Mouse (Mus musculus): Measurements from ENCODE around the gene Gm45711.
"Not testable (repeated sequence)": the region's sequence is repeated elsewhere in the genome, so short reads cannot be mapped to it uniquely, and the experiment has no call there.

The Gm45711 gene

DNA sequence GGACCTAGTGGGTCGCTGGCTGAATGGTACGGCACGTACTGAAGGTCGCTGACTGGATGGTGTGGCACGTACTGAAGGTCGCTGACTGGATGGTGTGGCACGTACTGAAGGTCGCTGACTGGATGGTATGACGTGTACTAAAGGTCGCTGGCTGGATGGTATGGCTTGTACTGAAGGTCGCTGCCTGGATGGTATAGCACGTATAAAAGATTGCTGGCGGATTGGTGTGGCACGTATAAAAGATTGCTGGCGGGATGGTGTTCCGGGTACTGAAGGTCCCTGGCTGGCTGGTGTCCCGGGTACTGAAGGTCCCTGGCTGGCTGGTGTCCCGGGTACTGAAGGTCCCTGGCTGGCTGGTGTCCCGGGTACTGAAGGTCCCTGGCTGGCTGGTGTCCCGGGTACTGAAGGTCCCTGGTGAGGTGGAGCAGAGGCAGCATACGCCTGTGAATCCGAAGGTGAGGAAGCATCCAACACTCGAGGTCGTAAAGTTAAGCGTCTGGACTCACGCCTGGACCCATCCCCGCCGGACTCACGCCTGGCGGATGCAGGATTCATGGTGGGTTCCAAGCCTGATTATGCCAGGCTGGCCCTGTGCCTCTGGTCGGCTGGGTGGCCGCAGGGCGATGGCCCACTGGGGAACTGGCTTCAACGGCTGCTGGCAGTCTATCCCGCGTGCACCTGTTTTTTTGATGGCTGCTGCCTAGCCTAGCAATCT is at the start of gene Gm45711, which contains the start of gene Cmtm1:
TSS of gene Gm45711 (minus strand) at position 641 of the 715 bp plus-strand sequence.
TSS of gene Cmtm1 (minus strand) at position 705 of the 715 bp plus-strand sequence.
- peaks cover 25% of the 10 kb centered on the region for H3K27me3 ChIP-seq (ENCODE audit: insufficient read depth, low read length)
- H3K9me3 ChIP-seq (ENCODE audit: low read length) = peaks cover 22% of the 10 kb centered on the region
- H3K4me1 ChIP-seq (replicated peaks; ENCODE audit: low read depth, low read length) = peaks cover 14% of the 10 kb centered on the region; the same call in 1 of the 2 replicates

DNA sequence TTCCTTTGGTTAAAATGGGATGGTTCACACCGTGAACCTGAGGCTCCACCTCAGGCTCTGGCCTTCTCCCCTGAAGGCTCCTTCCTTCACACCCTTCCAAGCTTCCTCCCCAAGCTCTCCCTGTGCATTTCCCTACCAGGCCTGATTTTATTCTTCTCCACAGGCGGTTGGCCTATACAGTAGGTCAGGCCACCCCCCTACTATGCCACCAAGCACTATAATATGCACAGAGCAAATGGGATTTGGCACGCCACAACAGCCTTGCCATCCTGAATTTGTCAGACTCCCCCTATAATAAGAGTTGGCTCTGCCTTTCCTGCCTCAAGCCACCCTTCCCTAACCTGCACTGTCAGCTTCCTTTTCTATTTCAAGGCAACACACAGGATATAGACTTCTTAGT is 48.8 kb upstream of the Gm45711 start:
- TF ChIP-seq NANOG (IDR thresholded peaks at IDR 0.05; ENCODE audit: borderline replicate concordance, low read length) (no peak), CTCF (conservative IDR thresholded peaks at IDR 0.05; ENCODE audit: low read length) (no peak), POU5F1 (IDR thresholded peaks at IDR 0.05; ENCODE audit: borderline replicate concordance, low read length) (no peak)
- Histone ChIP-seq H3K36me3 (ENCODE audit: insufficient read depth, low read length) (peaks cover 59% of the 10 kb centered on the region), H3K4me1 (replicated peaks; ENCODE audit: low read depth, low read length) (peaks cover 23% of the 10 kb centered on the region), H3K27me3 (ENCODE audit: insufficient read depth, low read length) (no peaks in the 10 kb centered on the region), H3K9me3 (ENCODE audit: low read length) (no peaks in the 10 kb centered on the region), H3K4me3 (replicated peaks; ENCODE audit: low read length) (no peak overlapping the region)

More for the DNA sequence above, at the start of gene Gm45711, which contains the start of gene Cmtm1:
- H3K4me3 ChIP-seq (replicated peaks; ENCODE audit: low read length) = peak within 1 kb of the TSS; percentile 49
- not testable (repeated sequence) for H3K36me3 ChIP-seq (ENCODE audit: insufficient read depth, low read length)

DNA sequence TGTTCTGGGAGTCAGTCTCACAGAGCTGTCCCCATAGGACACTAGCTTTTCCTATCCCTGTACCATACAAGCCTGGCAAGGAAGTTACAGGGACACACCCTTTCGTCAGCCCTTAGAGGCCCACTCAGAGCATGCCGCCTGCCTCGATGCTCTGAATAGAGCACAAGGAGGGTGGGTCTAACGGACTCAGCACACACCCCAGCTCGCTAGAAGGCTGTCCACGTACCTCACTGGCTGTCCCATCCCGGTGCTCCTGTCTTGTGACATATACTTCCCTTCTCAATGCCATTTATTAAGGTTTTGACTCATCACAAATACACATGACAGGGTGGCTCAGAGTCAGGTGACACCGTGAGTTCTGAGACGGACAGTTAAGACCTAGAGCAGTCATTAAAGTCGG is 44.6 kb upstream of the Gm45711 start:
- no peaks in the 10 kb centered on the region for H3K9me3 ChIP-seq (ENCODE audit: low read length)
- no peak overlapping the region for H3K4me3 ChIP-seq (replicated peaks; ENCODE audit: low read length)
- peaks cover 61% of the 10 kb centered on the region for H3K36me3 ChIP-seq (ENCODE audit: insufficient read depth, low read length)
- H3K27me3 ChIP-seq (ENCODE audit: insufficient read depth, low read length) = no peaks in the 10 kb centered on the region
- peaks cover 38% of the 10 kb centered on the region for H3K4me1 ChIP-seq (replicated peaks; ENCODE audit: low read depth, low read length)
- TF ChIP-seq POU5F1 (IDR thresholded peaks at IDR 0.05; ENCODE audit: borderline replicate concordance, low read length) = no peak
- TF ChIP-seq NANOG (IDR thresholded peaks at IDR 0.05; ENCODE audit: borderline replicate concordance, low read length) = no peak
- no peak for TF ChIP-seq CTCF (conservative IDR thresholded peaks at IDR 0.05; ENCODE audit: low read length)

DNA sequence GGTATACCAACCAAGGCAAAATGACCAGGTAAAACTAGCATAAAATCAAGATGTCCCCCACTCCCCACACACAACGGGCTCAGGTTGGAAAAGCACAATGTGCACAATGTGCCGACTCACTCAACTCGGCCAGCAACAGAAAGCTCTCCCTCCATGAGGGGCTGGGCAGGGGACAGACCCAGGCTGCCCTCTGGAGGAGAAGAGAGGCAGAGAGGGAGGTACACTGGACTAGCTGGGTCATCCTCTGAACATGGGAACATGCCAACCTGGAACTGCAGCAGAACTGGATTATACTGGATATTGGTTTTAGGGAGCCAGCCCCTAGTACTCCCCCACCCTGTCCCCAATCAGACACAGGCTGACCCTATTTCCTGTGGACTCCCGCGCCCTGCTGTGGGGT is 43.3 kb upstream of the Gm45711 start:
- Histone ChIP-seq H3K36me3 (ENCODE audit: insufficient read depth, low read length) (peaks cover 65% of the 10 kb centered on the region), H3K27me3 (ENCODE audit: insufficient read depth, low read length) (no peaks in the 10 kb centered on the region), H3K4me3 (replicated peaks; ENCODE audit: low read length) (no peak overlapping the region), H3K4me1 (replicated peaks; ENCODE audit: low read depth, low read length) (peaks cover 41% of the 10 kb centered on the region), H3K9me3 (ENCODE audit: low read length) (no peaks in the 10 kb centered on the region)
- TF ChIP-seq NANOG (IDR thresholded peaks at IDR 0.05; ENCODE audit: borderline replicate concordance, low read length) (no peak), POU5F1 (IDR thresholded peaks at IDR 0.05; ENCODE audit: borderline replicate concordance, low read length) (no peak), CTCF (conservative IDR thresholded peaks at IDR 0.05; ENCODE audit: low read length) (no peak)

DNA sequence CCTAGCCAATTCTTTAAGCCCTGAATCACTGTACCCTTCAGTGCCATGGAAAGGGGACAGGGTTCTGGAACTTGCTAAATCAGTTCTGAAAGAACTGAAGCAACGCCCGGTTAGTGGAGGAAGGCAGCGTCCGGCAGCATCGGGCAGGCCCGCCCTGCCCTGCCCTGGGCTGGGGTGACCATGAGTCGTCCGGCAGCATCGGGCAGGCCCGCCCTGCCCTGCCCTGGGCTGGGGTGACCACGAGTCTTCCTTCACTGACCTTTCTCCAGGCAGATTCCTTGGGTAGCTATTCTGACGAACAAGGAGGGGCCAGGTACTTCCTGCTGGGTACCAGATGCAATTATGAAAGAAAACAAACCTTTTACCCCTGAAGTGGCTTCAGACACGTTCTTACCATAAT is 40.2 kb upstream of the Gm45711 start:
- no peaks in the 10 kb centered on the region for H3K9me3 ChIP-seq (ENCODE audit: low read length)
- no peak overlapping the region; the same call in 1 of the 2 replicates for H3K4me3 ChIP-seq (replicated peaks; ENCODE audit: low read length)
- peaks cover 36% of the 10 kb centered on the region for H3K36me3 ChIP-seq (ENCODE audit: insufficient read depth, low read length)
- H3K27me3 ChIP-seq (ENCODE audit: insufficient read depth, low read length) = no peaks in the 10 kb centered on the region
- TF ChIP-seq CTCF (conservative IDR thresholded peaks at IDR 0.05; ENCODE audit: low read length) (no peak), POU5F1 (IDR thresholded peaks at IDR 0.05; ENCODE audit: borderline replicate concordance, low read length) (no peak), NANOG (IDR thresholded peaks at IDR 0.05; ENCODE audit: borderline replicate concordance, low read length) (no peak)
- H3K4me1 ChIP-seq (replicated peaks; ENCODE audit: low read depth, low read length) = peaks cover 56% of the 10 kb centered on the region

DNA sequence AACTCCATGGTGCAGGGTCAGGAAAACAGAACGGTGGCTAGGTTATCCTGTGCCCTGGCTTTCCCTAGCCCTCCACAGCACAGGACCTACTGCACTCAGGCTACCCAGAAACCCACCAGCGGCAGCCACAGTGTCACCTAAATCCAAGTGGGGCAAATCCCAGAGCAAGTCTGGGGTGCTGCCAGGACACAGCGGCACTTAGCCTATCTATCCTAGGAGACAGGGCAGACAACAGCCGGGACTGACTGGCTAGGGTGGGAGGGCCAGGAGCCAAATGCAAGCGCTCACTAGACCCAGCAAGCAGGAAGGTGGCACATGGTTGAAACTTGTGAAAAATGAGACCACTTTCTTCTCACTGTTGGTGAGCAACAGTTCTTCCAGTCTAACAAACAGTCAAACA is 39.1 kb upstream of the Gm45711 start:
- TF ChIP-seq POU5F1 (IDR thresholded peaks at IDR 0.05; ENCODE audit: borderline replicate concordance, low read length) (no peak), CTCF (conservative IDR thresholded peaks at IDR 0.05; ENCODE audit: low read length) (no peak), NANOG (IDR thresholded peaks at IDR 0.05; ENCODE audit: borderline replicate concordance, low read length) (no peak)
- Histone ChIP-seq H3K36me3 (ENCODE audit: insufficient read depth, low read length) (peaks cover 26% of the 10 kb centered on the region), H3K9me3 (ENCODE audit: low read length) (no peaks in the 10 kb centered on the region), H3K4me3 (replicated peaks; ENCODE audit: low read length) (no peak overlapping the region), H3K4me1 (replicated peaks; ENCODE audit: low read depth, low read length) (peaks cover 46% of the 10 kb centered on the region), H3K27me3 (ENCODE audit: insufficient read depth, low read length) (no peaks in the 10 kb centered on the region)

DNA sequence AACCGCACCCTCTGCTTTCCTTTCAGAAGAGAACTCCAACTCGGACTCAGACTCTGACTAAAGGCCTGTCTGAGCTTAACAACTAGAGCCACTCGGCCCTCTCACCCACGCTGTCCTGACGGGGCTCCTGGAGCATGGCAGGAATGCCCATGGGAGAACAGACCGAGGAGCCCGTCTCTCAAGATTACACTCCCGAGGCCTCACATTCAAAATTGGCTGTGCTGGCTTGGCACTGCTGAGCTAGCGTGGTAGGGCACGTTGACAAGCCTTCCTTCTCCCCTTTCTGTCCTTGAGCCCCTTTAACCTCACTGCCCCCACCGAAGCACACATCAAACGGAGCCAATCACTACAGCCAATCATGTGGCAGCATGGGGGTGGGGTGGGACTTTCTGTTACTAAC is 36.8 kb upstream of the Gm45711 start:
- Histone ChIP-seq H3K4me1 (replicated peaks; ENCODE audit: low read depth, low read length) (peaks cover 42% of the 10 kb centered on the region), H3K27me3 (ENCODE audit: insufficient read depth, low read length) (peaks cover 22% of the 10 kb centered on the region), H3K9me3 (ENCODE audit: low read length) (no peaks in the 10 kb centered on the region), H3K4me3 (replicated peaks; ENCODE audit: low read length) (no peak overlapping the region), H3K36me3 (ENCODE audit: insufficient read depth, low read length) (peaks cover 4% of the 10 kb centered on the region; the same call in 1 of the 2 replicates)
- TF ChIP-seq CTCF (conservative IDR thresholded peaks at IDR 0.05; ENCODE audit: low read length) = no peak
- no peak for TF ChIP-seq POU5F1 (IDR thresholded peaks at IDR 0.05; ENCODE audit: borderline replicate concordance, low read length)
- TF ChIP-seq NANOG (IDR thresholded peaks at IDR 0.05; ENCODE audit: borderline replicate concordance, low read length) = no peak

DNA sequence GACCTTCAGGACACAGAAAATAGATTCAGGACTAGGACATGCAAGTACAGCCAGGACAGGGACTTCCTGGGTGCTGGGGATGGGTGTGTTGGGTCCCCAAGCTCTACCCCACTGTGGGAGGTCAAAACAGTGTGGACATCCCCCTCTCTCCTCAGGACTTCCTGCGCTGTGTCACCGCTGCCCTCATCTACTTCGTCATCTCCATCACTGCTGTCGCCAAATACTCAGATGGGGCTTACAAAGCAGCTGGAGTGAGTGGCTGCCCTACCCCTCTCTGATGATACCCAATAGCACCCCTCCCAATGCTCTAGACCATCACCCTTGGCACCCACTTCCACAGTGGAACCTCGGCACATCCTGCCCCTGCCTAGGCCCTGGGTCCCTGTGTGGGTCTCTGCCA is 34.7 kb upstream of the Gm45711 start:
- Histone ChIP-seq H3K4me1 (replicated peaks; ENCODE audit: low read depth, low read length) (peaks cover 36% of the 10 kb centered on the region), H3K36me3 (ENCODE audit: insufficient read depth, low read length) (peaks cover 4% of the 10 kb centered on the region; the same call in 1 of the 2 replicates), H3K4me3 (replicated peaks; ENCODE audit: low read length) (no peak overlapping the region), H3K9me3 (ENCODE audit: low read length) (no peaks in the 10 kb centered on the region), H3K27me3 (ENCODE audit: insufficient read depth, low read length) (peaks cover 39% of the 10 kb centered on the region)
- TF ChIP-seq NANOG (IDR thresholded peaks at IDR 0.05; ENCODE audit: borderline replicate concordance, low read length) = no peak
- no peak for TF ChIP-seq CTCF (conservative IDR thresholded peaks at IDR 0.05; ENCODE audit: low read length)
- no peak for TF ChIP-seq POU5F1 (IDR thresholded peaks at IDR 0.05; ENCODE audit: borderline replicate concordance, low read length)

DNA sequence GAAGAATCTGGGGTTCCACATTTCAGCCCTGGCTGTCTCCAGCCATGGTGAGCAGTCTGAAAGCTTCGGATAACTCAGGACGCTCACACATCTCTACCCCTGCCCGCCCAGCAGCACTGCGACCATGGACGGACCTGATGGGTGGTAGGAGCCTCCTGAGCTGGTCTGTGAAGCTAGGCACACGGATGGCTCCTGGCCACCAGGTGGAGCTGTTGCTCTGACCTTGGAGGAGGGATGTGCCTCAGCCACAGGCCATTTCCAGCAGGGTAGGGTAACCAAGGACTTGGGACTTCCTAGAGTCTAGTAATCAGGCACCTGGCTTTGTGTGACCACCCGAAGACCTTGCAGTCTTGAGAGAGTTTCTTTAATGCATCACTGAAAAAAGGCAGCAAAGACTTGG is 34.1 kb upstream of the Gm45711 start:
- Histone ChIP-seq H3K27me3 (ENCODE audit: insufficient read depth, low read length) (peaks cover 45% of the 10 kb centered on the region), H3K9me3 (ENCODE audit: low read length) (no peaks in the 10 kb centered on the region), H3K4me1 (replicated peaks; ENCODE audit: low read depth, low read length) (peaks cover 39% of the 10 kb centered on the region), H3K36me3 (ENCODE audit: insufficient read depth, low read length) (peaks cover 3% of the 10 kb centered on the region; the same call in 1 of the 2 replicates), H3K4me3 (replicated peaks; ENCODE audit: low read length) (no peak overlapping the region)
- TF ChIP-seq CTCF (conservative IDR thresholded peaks at IDR 0.05; ENCODE audit: low read length) (peak; percentile 75), NANOG (IDR thresholded peaks at IDR 0.05; ENCODE audit: borderline replicate concordance, low read length) (no peak)

Data from E14TG2a.4 (cell line).